Mouse (Mus musculus): ENCODE data around the gene Ufsp2.

DNA sequence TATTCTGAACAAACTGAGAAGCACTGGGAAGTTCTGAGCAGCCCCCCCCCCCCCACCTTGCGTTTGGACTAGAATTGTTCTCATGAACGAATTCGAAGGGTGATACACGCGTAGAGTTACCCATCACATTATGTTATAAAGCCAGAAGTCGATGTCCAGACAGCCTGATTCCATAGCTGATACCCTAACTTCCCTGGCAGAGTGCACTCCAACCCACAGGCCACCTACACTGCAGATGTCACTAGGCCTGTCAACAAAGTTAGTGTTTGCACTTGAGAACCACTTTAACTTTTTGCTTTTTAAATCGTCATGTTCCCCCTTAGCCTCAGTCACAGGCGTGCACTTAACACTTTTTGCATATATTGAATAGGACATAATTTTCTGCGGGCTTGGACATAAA, 38.3 kb upstream of the Ufsp2 start:
- TF ChIP-seq CTCF (IDR thresholded peaks at IDR 0.05; ENCODE audit: borderline replicate concordance, extremely low read depth, insufficient read depth, insufficient read length): no peak
- TF ChIP-seq POLR2A (IDR thresholded peaks at IDR 0.05; ENCODE audit: borderline replicate concordance, extremely low read depth, insufficient read depth, insufficient read length, poor library complexity, severe bottlenecking): no peak

Data from brain, embryonic 14.5 days (tissue).